Mouse (Mus musculus) cerebellum, adult 8-10 months (tissue): ENCODE results near the gene Ajuba.
"Not testable (repeated sequence)": the region's sequence is repeated elsewhere in the genome, so short reads cannot be mapped to it uniquely, and the experiment has no call there.

Experiments used
- DNase-seq: peaks from one replicate; pipeline ENCODE4 v3.0.0; 2022

Ajuba gene

DNA sequence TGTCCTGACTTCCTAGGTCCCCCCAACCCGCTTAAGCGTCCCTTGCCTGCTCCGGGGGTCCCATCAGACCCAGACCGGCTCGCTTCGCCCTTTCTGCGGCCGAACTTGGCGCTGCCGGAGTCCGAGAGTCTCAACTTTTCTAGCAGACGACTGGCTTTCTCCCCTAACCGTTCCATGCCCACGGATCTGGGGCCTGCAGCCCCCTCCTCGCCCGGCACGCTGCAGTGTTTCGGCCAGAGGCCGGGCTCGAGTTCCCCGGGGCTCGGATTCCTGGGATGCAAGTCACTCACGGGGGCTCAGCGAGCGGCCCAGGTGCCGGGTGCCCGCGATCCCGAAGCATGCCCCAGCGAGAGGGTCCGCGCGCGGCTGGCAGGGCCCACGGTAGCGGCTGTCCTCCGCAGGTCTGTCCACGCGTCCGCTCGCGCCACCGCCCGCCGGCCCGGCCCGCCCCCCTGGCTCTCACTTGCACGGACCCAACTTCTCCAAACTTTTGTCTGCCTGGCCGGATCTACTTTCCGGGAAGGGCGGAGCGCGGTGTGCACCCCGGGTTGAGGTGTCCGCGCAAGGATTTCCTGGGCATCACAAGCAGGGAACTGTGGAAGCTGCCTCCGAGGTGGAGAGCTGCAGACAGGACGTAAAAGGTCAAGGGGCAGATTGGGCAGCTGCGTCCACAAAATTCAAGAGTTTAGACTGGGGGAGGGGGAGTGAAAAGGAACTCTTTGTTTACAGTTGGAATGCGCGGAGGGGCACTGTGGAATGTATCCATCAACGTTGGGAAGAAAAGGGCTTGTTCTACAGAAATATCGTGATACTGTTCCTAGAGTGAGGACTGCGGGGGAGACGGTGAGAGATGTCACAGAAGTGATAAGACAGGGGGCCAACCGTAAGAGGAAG is at the start of gene Ajuba:
Ajuba (minus strand) TSS at position 470 of the 894 bp plus-strand sequence.
- DNase-seq = peak; percentile 32

DNA sequence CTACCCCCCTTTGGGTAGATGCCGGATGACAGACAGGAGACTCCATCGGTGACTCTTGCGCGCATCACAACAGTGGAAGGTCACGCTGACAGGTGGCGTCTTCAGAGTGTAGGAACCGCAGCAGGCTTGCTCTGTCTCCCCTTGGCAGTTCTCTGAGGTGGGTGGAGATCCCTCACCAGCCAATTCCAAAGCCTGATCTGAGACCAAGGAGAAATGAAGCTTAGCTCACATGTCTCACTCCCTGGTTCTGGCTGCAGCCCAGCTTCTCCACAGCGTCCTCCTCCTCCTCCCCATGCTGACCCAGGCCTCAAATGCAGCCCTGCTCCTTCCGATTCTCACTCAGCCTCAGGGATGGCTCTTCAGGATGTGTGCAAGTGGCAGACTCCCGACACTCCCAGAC is 47.6 kb upstream of the Ajuba start:
- no peak for DNase-seq

DNA sequence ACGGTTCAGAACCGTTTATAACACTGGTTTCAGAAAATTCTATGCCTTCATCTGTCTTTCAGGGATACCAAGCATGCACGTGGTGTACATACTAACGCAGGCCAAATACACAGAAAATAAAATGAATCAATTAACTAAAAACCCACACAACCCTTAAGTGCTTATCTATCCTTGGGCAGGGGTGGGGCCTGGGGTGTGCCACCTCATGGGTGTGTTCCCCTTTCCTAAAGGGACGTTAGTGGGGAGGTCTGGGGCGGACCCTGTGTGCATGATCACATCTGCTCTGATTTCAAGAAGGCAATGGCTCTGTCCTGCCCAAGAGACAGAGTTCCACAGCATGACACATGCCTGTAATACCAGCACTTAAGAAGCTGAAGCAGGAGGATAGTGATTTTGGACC is 46.0 kb upstream of the Ajuba start:
- DNase-seq = no peak

DNA sequence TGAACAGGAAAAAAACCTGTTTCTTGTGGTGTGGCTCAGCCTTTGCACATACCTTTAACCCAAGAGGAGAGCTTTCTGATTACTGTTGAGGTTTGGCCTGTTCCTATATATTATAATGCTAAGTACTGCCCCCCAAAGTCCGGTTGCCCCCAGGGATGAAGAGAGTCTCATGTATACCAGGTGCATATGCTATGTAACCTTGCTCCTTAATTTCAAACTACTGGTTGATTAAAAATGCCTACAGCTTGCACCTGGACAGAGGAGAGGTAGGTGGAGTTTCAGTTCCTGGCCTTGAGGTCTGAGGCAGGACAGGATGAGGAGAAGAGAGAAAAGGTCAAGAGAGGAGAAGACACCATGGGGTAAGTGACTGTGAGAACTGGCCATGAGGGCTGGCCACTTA is 43.8 kb upstream of the Ajuba start, which contains the start of gene Psmb11:
Psmb11 (plus strand) TSS at position 301 of the 400 bp plus-strand sequence.
- no peak for DNase-seq

DNA sequence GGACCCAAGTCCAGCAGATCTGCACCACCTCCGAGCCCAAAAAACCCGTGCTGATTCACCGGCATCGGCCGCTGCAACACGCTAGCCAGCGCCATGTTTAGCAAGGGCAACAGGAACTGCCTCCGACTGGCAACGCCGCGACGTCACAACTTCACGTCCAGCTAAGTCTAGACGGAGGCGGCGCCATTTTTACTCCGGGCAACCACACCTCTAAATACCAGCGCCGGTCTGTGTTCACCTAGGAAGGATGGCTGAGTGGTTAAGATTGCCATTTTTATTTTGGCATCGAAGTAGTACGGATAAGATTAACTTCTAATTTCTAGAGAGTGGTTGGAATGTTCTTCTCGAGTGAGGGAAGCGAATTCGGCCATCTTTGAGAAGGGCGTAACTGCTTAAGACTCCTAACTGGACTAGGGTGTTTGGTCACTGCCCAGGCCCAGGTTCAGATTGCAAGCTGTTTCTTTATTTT is 40.6 kb upstream of the Ajuba start, which contains the start of gene Psmb5:
Psmb5 (minus strand) TSS at position 126 of the 469 bp plus-strand sequence.
- peak; percentile 92 for DNase-seq

DNA sequence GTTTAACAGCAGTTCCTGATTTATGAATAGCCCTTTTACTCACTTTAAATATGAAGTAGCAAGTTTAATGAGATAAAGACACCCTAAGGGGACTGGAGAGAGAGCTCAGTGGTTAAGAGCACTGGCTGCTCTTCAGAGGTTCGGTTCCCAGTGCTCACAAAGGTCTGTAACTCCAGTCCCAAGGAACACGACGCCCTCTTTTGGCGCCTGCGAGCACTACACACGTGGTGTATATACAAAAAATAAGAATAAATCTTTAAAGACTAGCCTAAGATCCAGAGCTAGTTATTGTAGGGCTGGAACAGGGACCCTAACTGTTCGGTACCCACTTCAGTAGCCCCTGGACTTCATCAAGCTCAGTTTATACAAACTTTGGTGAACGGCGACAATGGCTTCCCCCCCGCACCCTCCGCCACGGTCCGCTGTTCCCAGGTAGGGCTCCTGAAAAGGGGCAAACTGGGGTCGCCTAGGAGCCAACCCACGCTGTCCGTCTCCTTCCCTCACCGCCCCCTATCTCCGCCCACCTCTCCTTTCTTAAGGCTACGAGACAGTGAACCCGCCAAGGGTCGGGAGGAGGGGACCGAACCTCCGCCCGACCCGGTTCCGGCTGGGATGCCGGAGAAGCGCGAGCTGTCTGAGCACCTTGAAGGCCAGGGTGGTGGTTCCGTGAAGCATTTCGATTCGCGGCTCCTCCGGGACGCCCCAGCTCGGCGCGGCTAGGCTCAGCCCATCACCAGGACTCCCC is 40.0 kb upstream of the Ajuba start:
- DNase-seq = no peak

DNA sequence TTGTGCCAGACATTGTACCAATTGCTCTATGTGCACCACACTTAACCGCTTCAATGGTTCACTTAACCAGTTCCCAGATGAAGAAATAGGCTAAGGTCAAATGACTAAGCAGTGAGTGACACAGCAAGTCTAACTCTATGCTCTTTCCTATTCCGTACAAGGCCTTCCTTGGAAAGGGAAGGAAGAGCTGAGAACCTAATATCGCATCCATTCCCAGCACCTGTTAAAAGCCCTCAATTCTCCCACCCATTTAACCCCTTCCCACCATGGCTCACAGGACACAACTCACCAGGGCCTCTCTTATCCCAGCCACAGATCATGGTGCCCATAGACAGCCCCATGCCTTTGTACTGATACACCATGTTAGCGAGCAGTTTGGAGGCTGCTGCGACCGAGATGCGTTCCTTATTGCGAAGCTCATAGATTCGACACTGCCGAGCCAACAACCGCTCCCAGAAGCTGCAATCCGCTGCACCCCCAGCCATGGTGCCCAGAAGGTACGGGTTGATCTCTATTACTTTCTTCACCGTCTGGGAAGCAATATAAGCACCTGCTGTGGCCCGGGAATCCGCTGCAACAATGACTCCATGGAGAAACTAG is 39.0 kb upstream of the Ajuba start:
- no peak for DNase-seq

DNA sequence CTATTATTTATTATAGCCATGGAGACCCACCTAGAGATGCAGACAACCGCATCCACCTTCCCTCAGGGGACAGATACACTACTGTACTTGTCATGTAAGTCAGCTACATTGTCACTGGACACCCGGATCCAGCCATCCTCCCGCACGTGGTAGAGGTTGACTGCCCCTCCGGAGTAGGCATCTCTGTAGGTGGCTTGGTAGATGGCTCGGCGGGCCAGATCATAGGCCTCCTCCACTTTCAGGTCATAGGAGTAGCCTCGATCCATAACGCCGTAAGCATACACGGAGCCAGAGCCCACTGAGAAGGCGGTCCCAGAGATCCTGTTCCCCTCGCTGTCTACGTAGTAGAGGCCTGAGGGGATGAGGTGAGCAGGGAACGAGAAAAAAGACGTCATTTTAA is 36.8 kb upstream of the Ajuba start:
- not testable (repeated sequence) for DNase-seq

DNA sequence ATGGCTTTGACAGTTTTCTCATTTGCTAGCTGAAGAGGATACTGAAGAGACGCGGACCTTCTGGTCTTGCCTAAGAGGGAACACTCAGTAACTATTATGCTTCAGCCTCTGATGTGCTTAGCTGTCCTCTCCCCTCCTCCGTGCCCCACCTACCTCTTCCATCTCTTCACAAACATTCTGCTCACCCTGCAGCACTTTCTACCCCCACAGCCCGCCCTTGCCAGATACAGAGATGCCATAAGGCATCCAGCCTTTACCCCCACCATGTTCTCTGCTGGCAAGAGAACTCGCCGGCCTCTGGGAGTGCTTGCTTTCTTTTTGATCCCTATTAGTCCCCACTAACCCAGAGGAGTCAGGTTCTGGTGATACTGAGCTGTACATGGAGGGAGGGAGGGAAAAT is 33.3 kb upstream of the Ajuba start:
- DNase-seq = no peak

DNA sequence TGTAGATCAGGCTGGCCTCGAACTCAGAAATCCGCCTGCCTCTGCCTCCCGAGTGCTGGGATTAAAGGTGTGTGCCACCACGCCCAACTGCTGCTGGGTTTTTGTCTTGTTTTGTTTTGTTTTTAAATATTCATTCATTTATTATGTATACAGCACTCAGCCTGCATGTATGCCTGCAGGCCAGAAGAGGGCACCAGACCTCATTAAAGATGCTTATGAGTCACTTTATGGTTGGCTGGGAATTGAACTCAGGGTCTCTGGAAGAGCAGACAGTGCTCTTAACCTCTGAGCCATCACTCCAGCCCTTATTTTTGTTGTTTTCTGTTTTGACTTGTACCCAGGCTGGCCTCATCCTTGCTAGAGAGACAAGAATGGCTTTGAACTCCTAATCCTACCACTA is 32.6 kb upstream of the Ajuba start:
- DNase-seq = no peak

DNA sequence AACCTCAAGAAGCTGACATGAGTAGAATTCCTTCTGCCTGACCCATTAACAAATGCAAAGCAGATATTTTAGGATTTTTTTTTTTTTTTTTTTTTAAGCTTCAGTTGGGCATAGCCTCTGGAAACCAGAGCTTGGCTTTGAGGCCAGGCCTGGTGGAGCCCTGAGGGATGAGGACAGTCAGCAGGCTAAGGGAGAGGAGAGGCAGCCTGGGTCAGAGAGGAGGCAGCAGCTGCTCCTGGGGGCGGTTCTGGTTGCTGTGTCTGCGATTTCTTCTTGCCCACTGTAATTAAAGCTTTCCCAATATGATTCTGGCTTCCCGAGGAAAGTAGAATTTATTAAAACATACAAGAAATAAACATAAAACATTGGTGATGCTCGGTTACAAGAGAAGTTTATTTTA is 31.9 kb upstream of the Ajuba start:
- no peak for DNase-seq

DNA sequence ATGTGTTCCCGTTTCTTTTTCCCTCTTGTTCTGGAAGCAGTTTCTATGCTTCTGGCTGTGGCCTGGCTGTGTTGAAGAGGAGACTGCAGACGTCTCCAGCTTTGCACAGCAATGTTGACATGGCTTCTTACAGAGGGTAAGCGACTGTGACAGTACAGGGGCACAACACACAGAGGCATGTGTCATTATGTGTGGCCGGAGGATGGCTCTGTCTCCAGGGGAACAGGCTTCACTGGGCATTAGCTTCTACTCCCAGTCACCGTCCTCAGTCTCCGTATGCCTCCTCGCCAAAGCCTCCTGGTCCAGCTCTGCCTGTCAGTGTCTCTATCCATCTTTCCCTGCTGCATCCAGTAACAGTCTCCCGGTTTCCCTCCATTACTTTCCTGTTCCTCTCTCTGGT is 29.9 kb upstream of the Ajuba start:
- DNase-seq = no peak

DNA sequence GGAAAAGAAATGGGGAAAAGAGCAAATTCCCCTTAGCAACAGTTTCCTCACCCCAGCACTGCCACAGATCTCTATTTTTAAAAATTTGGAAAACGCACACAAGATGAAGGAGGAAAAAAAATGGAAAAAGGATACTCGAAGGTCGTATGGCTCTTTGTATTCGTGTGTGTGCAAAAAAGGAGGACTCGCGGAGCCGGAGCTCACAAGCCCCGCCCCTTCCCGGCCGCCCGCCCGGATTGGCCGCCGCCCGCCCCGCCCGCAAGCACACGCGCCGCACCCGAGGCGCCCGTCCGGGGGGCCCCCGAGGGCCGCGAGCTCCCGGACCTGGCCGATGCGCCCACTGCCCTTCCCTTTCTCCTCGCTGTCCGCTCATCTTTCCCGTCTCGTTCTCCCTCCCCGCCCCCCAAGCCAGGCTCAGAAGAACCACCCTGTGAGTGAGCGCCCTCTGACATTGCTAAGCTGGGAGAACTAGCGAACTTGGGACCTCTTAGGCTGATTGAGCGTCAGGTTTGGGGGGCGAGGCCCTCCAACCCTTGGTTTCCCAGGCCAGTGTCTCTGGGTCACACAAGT is 28.5 kb upstream of the Ajuba start, which contains the start of gene 4931414P19Rik:
4931414P19Rik (minus strand) TSS at position 242 of the 570 bp plus-strand sequence.
- peak; percentile 76 for DNase-seq

DNA sequence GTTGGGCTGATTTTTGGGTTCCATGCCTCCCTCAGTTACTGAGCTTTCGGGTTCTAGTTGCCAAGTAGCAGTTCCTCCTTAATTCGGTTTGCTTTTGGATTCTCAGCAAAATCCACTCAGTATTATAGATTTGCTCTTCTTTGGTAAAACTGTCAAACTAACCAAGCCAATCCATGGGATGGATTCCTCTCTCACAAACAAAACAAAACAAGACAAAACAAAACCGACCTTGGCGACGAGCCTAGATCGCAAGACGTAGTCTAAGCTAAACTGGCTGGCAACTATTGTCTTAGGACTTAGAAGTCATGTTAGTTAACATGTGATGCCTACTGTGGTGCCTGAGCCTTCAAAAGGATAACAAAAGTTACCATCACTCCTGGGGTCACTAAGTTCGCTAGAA is 26.3 kb upstream of the Ajuba start:
- DNase-seq = no peak

DNA sequence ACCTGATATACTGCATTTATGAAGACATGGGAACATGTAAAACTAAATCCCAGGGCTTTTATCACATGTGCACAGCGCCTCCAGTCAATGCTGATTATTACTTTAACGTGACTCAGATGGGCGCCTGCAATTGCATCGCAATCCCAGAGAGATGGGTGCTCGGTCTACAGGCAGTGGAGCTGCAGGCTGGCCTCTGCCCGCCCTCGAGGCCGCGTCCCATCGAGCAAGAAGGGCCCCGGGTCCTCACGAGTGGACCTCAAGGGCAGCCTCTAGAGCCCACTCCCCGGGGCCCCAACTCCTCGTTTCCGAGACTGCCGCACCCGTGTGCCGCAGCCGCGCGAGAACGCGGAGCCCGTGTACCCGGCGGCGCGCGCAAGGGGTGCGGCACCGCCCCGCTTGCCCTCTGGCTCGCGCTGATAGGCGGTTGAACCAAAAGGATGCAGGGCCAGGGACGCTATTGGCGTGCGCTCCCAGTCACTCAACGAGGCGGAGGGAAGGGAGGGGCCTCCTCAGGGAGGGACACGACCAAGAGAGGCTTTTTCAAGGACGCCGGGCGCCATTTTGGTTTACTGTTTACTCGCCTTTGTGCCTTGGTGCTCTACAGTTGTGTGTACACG is 25.8 kb upstream of the Ajuba start:
- peak; percentile 95 for DNase-seq

DNA sequence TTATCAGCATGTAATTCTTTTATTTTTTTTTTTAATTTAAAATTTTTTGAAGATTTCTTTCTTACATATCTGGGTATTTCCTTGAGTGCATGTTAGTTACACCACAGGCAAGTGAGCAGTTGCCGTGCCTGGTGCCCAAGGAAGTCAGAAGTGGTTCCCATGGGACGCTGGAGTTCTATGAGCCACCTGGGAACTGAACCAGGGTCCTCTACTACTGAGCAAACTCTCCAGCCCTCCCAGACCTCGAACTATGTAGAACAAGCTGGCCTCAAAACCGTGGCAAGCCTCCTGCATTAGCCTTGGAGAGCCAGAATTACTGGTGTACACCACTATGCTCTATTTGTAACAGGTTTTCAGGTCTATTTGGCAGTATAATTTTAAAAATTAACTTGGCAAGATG is 25.3 kb upstream of the Ajuba start:
- no peak for DNase-seq

DNA sequence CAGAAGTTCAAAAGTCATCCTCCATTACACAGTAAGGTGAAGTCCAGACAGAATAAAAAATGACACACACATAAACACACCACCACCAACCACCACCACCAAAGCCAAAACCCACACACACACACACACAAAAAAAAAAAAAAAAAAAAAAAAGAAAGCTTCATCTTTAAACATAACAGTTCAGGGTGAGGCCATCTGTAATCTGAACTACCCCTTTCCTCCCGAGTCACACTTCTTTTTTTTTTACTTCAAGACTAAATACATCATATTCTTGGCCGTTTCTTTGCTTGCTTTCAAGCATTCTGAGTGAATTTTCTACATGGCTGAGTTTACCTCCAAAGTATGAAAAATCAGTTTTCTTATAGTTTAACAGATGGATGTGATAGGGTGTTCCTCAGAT is 24.2 kb upstream of the Ajuba start:
- no peak for DNase-seq

DNA sequence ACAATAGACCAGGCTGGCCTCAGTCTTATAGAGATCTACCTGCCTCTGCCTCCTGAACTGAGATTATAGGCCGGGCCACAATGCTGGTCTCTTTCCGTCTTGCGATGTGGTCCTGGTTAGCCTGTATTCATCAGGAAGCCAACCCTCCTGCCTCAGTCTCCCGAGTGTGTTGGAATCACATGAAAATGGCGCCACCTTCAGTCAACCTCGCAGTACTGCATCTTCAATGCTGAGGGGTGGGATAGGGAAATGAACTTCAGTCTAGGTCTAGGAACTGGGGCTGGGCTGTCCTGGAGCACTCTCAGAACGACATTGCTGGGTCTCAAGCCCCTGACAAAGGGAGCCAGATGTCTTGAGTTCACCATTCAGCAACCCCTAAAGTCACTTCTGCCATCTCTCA is 19.7 kb upstream of the Ajuba start:
- DNase-seq = no peak

DNA sequence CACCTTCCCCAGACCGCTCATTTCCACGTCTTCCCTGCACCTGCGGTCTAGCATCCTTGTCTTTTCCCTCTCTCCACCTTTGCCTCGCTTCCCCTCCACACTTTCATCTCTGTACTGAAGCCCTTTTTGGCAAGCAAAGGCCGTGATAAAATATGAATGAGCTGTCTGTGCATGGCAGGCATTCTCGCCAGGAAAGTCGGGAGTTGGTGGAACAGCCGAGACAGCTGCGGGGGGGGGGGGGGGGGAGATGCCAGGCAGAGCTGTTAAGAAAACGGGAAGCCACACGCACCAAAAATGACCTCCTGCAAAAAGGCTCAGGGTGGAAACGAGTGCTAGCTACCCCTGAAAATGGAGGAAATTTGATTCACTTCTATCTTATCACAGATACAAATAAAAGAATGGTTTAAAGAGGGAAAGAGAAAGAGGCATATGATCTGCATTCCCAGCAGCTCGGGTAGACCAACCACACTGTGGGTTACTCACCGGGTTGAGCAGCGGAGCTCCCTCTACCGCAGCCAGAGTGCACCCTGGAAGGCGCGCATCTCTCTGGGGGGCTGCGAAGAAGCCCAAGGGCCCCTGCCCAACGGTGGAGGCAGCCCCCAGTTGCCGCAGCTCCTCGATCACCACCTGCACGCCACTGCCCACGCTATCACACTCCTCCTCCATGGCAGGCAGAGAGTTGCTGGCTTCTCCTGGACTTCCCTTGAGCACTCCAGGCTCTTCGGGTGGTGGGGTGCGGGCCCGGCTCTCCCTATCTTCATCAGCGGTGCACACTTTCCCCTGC is 17.5 kb upstream of the Ajuba start:
- DNase-seq = no peak

DNA sequence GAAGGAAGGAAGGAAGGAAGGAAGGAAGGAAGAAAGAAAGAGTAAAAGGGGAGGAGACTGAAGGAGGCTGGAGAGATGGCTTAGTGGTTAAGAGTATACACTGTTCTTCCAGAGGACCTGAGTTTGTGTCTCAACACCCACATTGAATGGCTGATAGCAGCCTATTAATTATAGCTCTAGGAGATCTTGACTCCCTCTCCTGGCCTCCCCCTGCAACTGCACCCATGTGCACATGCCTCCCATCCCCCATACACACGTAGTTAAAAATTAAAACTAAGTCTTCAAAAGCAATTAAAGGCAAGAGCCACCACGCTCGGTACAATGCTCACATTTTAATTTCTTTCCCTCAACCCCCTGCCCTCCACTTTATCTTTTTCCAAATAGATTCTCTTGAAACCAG is 16.7 kb upstream of the Ajuba start:
- DNase-seq = no peak

DNA sequence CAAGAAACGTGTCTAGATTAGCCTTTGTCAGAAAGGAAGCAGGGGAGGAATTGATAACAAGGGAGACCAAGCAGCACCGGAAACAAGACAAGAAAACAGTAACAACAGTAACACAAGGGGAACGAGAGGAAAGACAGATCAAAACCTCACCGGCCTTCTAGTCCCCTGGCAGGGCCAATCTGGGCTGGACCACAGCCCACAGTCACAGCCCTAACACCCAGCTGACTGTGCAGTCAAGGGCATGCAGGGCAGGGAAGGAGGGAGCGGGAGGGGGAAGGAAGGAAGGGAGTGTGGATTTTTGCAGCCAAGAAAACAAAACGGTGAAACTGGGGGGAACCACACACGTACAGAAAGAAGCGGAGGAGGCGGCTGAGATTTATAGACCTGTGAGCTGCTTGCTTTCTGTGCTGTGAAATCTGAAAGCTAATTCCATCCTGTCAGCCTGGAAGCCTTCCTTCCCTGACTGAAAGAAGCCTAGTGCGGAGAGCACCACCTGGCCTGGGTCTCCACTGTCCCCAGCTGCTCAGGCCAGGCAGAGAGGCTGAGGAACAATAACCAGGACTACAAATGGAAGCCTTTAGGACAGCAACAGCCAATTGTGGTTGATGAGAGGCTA is 15.1 kb upstream of the Ajuba start:
- DNase-seq = no peak
